Mouse (Mus musculus) MEL (cell line): ENCODE results near the gene Adad1. TPM values are rescaled to one million over a fixed set of nuclear protein-coding genes. Genes with fewer than 3 reads are reported as not detected.

ENCODE experiments used
- DNase-seq: peaks from one replicate; pipeline ENCODE4 v3.0.0; 2011; ENCODE audit warnings: low read depth, low spot score
- H3K27ac ChIP-seq: 2 replicates; pipeline ENCODE4 v1.5.1; 2012; ENCODE audit warnings: low read depth, mild to moderate bottlenecking, control low read depth, low read length, moderate library complexity; ENCODE audit not compliant: control insufficient read depth
- H3K27me3 ChIP-seq, 2 experiments: fragments of 150-350 bp in 1 of 2; sonication (generic) in 1 of 2; 2 replicates each; pipeline ENCODE4 v1.6.1; 2012; ENCODE audit warnings: low read length in 2 of 2, mild to moderate bottlenecking in 2 of 2, improper control_type of control experiment in 1 of 2, moderate library complexity in 1 of 2; ENCODE audit not compliant: insufficient read depth in 2 of 2, control insufficient read depth in 1 of 2
- H3K36me3 ChIP-seq, 2 experiments: 2 replicates each; pipeline ENCODE4 v1.6.1; 2012 to 2014; ENCODE audit warnings: low read length in 2 of 2, improper control_type of control experiment in 1 of 2, inconsistent platforms in 1 of 2, mild to moderate bottlenecking in 1 of 2; ENCODE audit not compliant: insufficient read depth in 2 of 2, control insufficient read depth in 1 of 2
- H3K4me1 ChIP-seq, 2 experiments: fragments of 150-350 bp in 1 of 2; sonication (generic) in 1 of 2; 2 replicates each; pipeline ENCODE4 v1.6.1; 2012; ENCODE audit warnings: low read length in 2 of 2, improper control_type of control experiment in 1 of 2, mild to moderate bottlenecking in 1 of 2; ENCODE audit not compliant: insufficient read depth in 2 of 2, control insufficient read depth in 1 of 2
- H3K4me3 ChIP-seq, 2 experiments: fragments of 150-350 bp in 1 of 2; sonication (generic) in 1 of 2; 2 replicates each; pipeline ENCODE4 v1.5.1; 2012; ENCODE audit warnings: low read depth in 2 of 2, low read length in 2 of 2, mild to moderate bottlenecking in 2 of 2, moderate library complexity in 2 of 2, control low read depth in 1 of 2, improper control_type of control experiment in 1 of 2; ENCODE audit not compliant: control insufficient read depth in 1 of 2, insufficient read depth in 1 of 2
- H3K79me2 ChIP-seq: 2 replicates; pipeline ENCODE4 v1.6.1; 2012; ENCODE audit warnings: mild to moderate bottlenecking, low read length, moderate library complexity; ENCODE audit not compliant: control insufficient read depth, poor library complexity, insufficient read depth
- H3K9ac ChIP-seq: 2 replicates; pipeline ENCODE4 v1.6.1; 2012; ENCODE audit warnings: low read depth, mild to moderate bottlenecking, control low read depth, low read length, moderate library complexity; ENCODE audit not compliant: control insufficient read depth, poor library complexity, severe bottlenecking
- H3K9me3 ChIP-seq: fragments of 150-350 bp; sonication (generic); replicated peaks from 2 replicates; pipeline ENCODE4 v1.6.1; 2012; ENCODE audit warnings: mild to moderate bottlenecking, low read length, improper control_type of control experiment, moderate library complexity; ENCODE audit not compliant: insufficient read depth
- BHLHE40 ChIP-seq: IDR thresholded peaks from 2 replicates; pipeline ENCODE4 v1.6.1; 2012; ENCODE audit warnings: low read depth, mild to moderate bottlenecking, inconsistent platforms, low read length, improper control_type of control experiment, borderline replicate concordance
- CHD1 ChIP-seq: IDR thresholded peaks from 2 replicates; pipeline ENCODE4 v1.6.1; 2012; ENCODE audit warnings: low read depth, mild to moderate bottlenecking, inconsistent platforms, low read length, improper control_type of control experiment
- CHD2 ChIP-seq: IDR thresholded peaks from 2 replicates; pipeline ENCODE4 v1.6.1; 2011; ENCODE audit warnings: low read length, improper control_type of control experiment
- E2F4 ChIP-seq: IDR thresholded peaks from 2 replicates; pipeline ENCODE4 v1.6.1; 2011; ENCODE audit warnings: low read depth, low read length, improper control_type of control experiment, borderline replicate concordance
- GABPA ChIP-seq: IDR thresholded peaks from 2 replicates; pipeline ENCODE4 v1.6.1; 2012; ENCODE audit warnings: low read depth, mild to moderate bottlenecking, inconsistent platforms, low read length, improper control_type of control experiment, moderate library complexity
- GATA1 ChIP-seq: IDR thresholded peaks from 2 replicates; pipeline ENCODE4 v1.6.1; 2011; ENCODE audit warnings: low read depth, low read length, improper control_type of control experiment
- HCFC1 ChIP-seq: IDR thresholded peaks from 2 replicates; pipeline ENCODE4 v1.6.1; 2012; ENCODE audit warnings: low read depth, mild to moderate bottlenecking, inconsistent platforms, low read length, improper control_type of control experiment, moderate library complexity
- MAFK ChIP-seq: IDR thresholded peaks from 2 replicates; pipeline ENCODE4 v1.6.1; 2011; ENCODE audit warnings: low read depth, mild to moderate bottlenecking, low read length, improper control_type of control experiment, borderline replicate concordance
- MAX ChIP-seq: IDR thresholded peaks from 2 replicates; pipeline ENCODE4 v1.6.1; 2011; ENCODE audit warnings: low read length, improper control_type of control experiment
- MXI1 ChIP-seq: IDR thresholded peaks from 2 replicates; pipeline ENCODE4 v1.6.1; 2011; ENCODE audit warnings: mild to moderate bottlenecking, low read depth, low read length, improper control_type of control experiment
- NELFE ChIP-seq: IDR thresholded peaks from 2 replicates; pipeline ENCODE4 v1.6.1; 2011; ENCODE audit warnings: low read depth, low read length, improper control_type of control experiment
- POLR2AphosphoS2 ChIP-seq: IDR thresholded peaks from 2 replicates; pipeline ENCODE4 v1.6.1; 2011; ENCODE audit warnings: low read length, improper control_type of control experiment
- POLR2AphosphoS5 ChIP-seq: IDR thresholded peaks from 2 replicates; pipeline ENCODE4 v1.6.1; 2012; ENCODE audit warnings: low read depth, borderline replicate concordance, mild to moderate bottlenecking, inconsistent platforms, low read length, moderate library complexity, mixed read lengths
- TCF12 ChIP-seq: IDR thresholded peaks from 2 replicates; pipeline ENCODE4 v1.6.1; 2014; ENCODE audit warnings: low read depth, mild to moderate bottlenecking, inconsistent platforms, low read length, improper control_type of control experiment, moderate library complexity
- USF2 ChIP-seq, 2 experiments: IDR thresholded peaks; 2 replicates each; pipeline ENCODE4 v1.6.1; 2011 to 2012; ENCODE audit warnings: improper control_type of control experiment in 2 of 2, low read length in 2 of 2, borderline replicate concordance in 1 of 2, inconsistent platforms in 1 of 2, low read depth in 1 of 2, mild to moderate bottlenecking in 1 of 2; ENCODE audit not compliant: insufficient read depth in 1 of 2
- ZC3H11A ChIP-seq: IDR thresholded peaks from 2 replicates; pipeline ENCODE4 v1.6.1; 2012; ENCODE audit warnings: low read depth, mild to moderate bottlenecking, inconsistent platforms, low read length, improper control_type of control experiment
- ZNF384 ChIP-seq: IDR thresholded peaks from 2 replicates; pipeline ENCODE4 v1.6.1; 2012; ENCODE audit warnings: low read depth, mild to moderate bottlenecking, inconsistent platforms, low read length, improper control_type of control experiment
- polyA plus RNA-seq, 2 experiments: library from polyadenylated mRNA; stranded (reverse) in 1 of 2; unstranded in 1 of 2; fragments of >175 nt in 1 of 2; fragments of >200 nt in 1 of 2; gene quantifications; 2 replicates each; pipeline versions ENCODE4 v1.2.1 to v1.2.4; 2012; ENCODE audit warnings: low replicate concordance in 2 of 2, low read depth in 1 of 2; ENCODE audit not compliant: insufficient read length in 2 of 2, insufficient read depth in 1 of 2, missing spikeins in 1 of 2
- total RNA-seq: library from RNA; depleted of rRNA; stranded (reverse); fragments of 300-350 nt; gene quantifications from 2 replicates; pipeline ENCODE4 v1.2.3, GENCODE M21; 2012

Adad1 gene
- total and polyA plus RNA-seq, 3 experiments = not detected

DNA sequence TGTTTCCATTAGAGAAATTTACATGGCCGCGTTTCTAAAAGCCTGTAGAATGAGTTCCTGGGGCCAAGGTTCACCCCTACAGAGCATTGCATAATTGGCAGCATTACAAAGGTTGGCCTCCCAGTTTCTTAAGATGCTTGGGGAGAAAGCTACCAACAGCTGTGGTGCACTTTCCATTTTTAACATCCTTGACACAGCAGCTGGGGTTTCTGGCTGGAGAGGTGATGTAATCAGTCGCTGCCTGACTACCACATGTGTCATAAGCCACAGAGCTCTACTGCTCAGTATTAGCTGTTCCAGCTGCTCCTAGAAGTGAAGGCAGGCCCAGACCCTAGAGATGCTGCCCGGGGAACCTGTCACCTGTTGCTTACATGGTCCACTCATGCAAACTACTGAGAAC lies 64.9 kb downstream of the Adad1 start:
- Histone ChIP-seq H3K27ac (no peak overlapping the region), H3K36me3 (no peaks in the 10 kb centered on the region), H3K4me3 (no peak overlapping the region), H3K4me1 (no peaks in the 10 kb centered on the region), H3K9ac (no peak overlapping the region), H3K79me2 (no peaks in the 10 kb centered on the region), H3K27me3 (peaks cover 0 to 2% of the 10 kb centered on the region in 2 experiments; a peak in 3 of 4 replicates), H3K9me3 (no peaks in the 10 kb centered on the region)
- DNase-seq = no peak
- TF ChIP-seq TCF12 (no peak), POLR2AphosphoS2 (no peak), POLR2AphosphoS5 (no peak), CHD2 (no peak), USF2 (IDR thresholded peaks at IDR 0.05; ENCODE audit: borderline replicate concordance in 1 of 2, insufficient read depth in 1 of 2, low read depth in 1 of 2, low read length in 2 of 2) (no peak), CHD1 (no peak), MXI1 (no peak), MAFK (no peak), ZNF384 (no peak), GATA1 (no peak), GABPA (no peak), NELFE (no peak), HCFC1 (no peak)

DNA sequence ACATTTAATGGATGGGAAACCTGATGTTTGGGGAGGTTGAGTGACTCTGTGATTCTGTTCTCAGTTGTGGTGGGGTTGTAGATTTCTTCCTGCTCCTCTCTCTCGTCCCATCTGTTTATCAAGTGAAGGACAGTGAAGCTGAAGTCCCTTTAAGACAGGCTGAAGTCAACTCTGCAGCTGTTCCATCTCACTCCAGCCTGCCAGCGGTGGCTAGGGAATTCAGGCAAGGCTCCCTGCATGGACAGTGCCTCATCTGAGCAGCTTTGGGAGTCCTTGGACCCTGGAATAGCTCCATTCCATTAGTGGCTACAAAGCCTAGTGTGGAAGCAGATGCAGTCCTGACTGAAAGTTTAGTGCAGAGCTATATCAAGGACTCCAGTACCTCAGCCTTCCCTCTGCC lies 65.7 kb downstream of the Adad1 start:
- no peak for DNase-seq
- H3K79me2 ChIP-seq = no peaks in the 10 kb centered on the region
- no peak for TF ChIP-seq ZC3H11A
- no peaks in the 10 kb centered on the region for H3K4me1 ChIP-seq
- peaks cover 0 to 2% of the 10 kb centered on the region in 2 experiments; a peak in 3 of 4 replicates for H3K27me3 ChIP-seq
- H3K27ac ChIP-seq = no peak overlapping the region
- H3K9me3 ChIP-seq = no peaks in the 10 kb centered on the region
- H3K9ac ChIP-seq = no peak overlapping the region
- no peaks in the 10 kb centered on the region for H3K36me3 ChIP-seq
- H3K4me3 ChIP-seq = no peak overlapping the region

DNA sequence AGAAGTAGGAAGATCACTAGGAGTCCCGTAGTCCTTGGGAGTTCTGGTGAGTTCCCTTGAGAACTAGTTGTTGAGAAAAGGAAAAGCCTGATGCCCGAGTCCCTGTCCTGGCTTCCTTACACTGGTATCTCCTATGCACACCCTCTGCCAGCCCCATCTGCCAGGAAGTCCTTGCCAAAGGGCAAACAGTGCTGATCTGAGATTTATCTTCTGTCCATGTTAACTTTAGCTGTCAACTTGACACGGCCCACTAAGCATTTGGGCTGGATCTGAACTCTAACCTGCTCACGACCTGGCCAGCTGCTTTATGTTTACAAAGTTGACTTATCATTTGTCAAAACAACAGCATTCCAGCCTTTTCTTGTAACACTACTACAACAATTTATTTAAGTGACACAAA lies 73.9 kb downstream of the Adad1 start:
- H3K27me3 ChIP-seq = peaks cover 0 to 2% of the 10 kb centered on the region in 2 experiments; a peak in 3 of 4 replicates
- H3K9me3 ChIP-seq = no peaks in the 10 kb centered on the region
- H3K79me2 ChIP-seq = no peaks in the 10 kb centered on the region
- no peak for DNase-seq
- no peak overlapping the region for H3K4me3 ChIP-seq
- no peaks in the 10 kb centered on the region for H3K4me1 ChIP-seq
- no peaks in the 10 kb centered on the region for H3K36me3 ChIP-seq
- no peak overlapping the region for H3K9ac ChIP-seq
- TF ChIP-seq BHLHE40 = no peak
- no peak for TF ChIP-seq HCFC1
- no peak for TF ChIP-seq MAX
- TF ChIP-seq E2F4 = no peak
- TF ChIP-seq USF2 (IDR thresholded peaks at IDR 0.05; ENCODE audit: borderline replicate concordance in 1 of 2, insufficient read depth in 1 of 2, low read depth in 1 of 2, low read length in 2 of 2) = no peak
- H3K27ac ChIP-seq = no peak overlapping the region
